Mouse (Mus musculus) hindbrain, embryonic 11.5 days (tissue): ENCODE results near the gene Fgfrl1. TPM values are rescaled to one million over a fixed set of nuclear protein-coding genes. Genes with fewer than 3 reads are reported as not detected.

ENCODE experiments used
- ATAC-seq: fragments of 200-750 bp; cut with Nextera tagmentation; 2 replicates; pipeline ENCODE4 v1.8.0; 2017; ENCODE audit warnings: mild to moderate bottlenecking, moderate TSS enrichment, moderate library complexity; ENCODE audit not compliant: low FRiP score
- DNase-seq: peaks from one replicate; pipeline ENCODE4 v3.0.0-alpha.2; 2015; ENCODE audit warnings: low spot score
- H3K27ac ChIP-seq: fragments of 300-500 bp; sonication (generic); 2 replicates; pipeline ENCODE4 v1.5.1; 2014; ENCODE audit warnings: mild to moderate bottlenecking, low read depth, low read length
- H3K27me3 ChIP-seq: fragments of 300-500 bp; sonication (generic); 2 replicates; pipeline ENCODE4 v1.6.1; 2014; ENCODE audit warnings: mild to moderate bottlenecking, low read length, moderate library complexity, mixed read lengths; ENCODE audit not compliant: control insufficient read depth, insufficient read depth
- H3K36me3 ChIP-seq: fragments of 300-500 bp; sonication (generic); 2 replicates; pipeline ENCODE4 v1.6.1; 2014; ENCODE audit warnings: mild to moderate bottlenecking, low read length, moderate library complexity, mixed read lengths; ENCODE audit not compliant: control insufficient read depth, insufficient read depth
- H3K4me1 ChIP-seq: fragments of 300-500 bp; sonication (generic); replicated peaks from 2 replicates; pipeline ENCODE4 v1.6.1; 2014; ENCODE audit warnings: low read length, mixed read lengths; ENCODE audit not compliant: control insufficient read depth, insufficient read depth
- H3K4me2 ChIP-seq: fragments of 300-500 bp; sonication (generic); replicated peaks from 2 replicates; pipeline ENCODE4 v1.6.1; 2014; ENCODE audit warnings: mild to moderate bottlenecking, low read depth, low read length
- H3K4me3 ChIP-seq: fragments of 300-500 bp; sonication (generic); 2 replicates; pipeline ENCODE4 v1.5.1; 2014; ENCODE audit warnings: low read depth, low read length
- H3K9ac ChIP-seq: fragments of 300-500 bp; sonication (generic); 2 replicates; pipeline ENCODE4 v1.6.1; 2014; ENCODE audit warnings: low read depth, low read length
- H3K9me3 ChIP-seq: fragments of 300-500 bp; sonication (generic); 2 replicates; pipeline ENCODE4 v1.6.1; 2016; ENCODE audit warnings: low read length; ENCODE audit not compliant: control insufficient read depth
- WGBS: fragments of 180-500 bp; shearing (Covaris S2); extraction: QIAGEN DNeasy Blood & Tissue Kit; methylation state at CpG from one replicate; pipeline ENCODE4 v1.1.7; 2014; 5-methylcytosine and 5-hydroxymethylcytosine counted together
- polyA plus RNA-seq: library from polyadenylated mRNA; unstranded; fragments of >200 nt; fragmentation: Nextera tagmentation; extraction: Ambion mirVana; gene quantifications from 2 replicates; pipeline ENCODE4 v1.2.1, GENCODE M21; 2014

Fgfrl1 gene
- 11.9 and 13.6 TPM in 2 replicates for polyA plus RNA-seq

GRCm38 (mm10) chr5:108692271-108692670, at the start of gene Fgfrl1:
Gene Fgfrl1 (plus strand): TSS chr5:108692382.
- no peak within 1 kb of the TSS for H3K9ac ChIP-seq
- no peak for ATAC-seq
- H3K27ac ChIP-seq, result no peak within 1 kb of the TSS
- H3K4me2 ChIP-seq, result peak within 1 kb of the TSS; percentile 33
- no peaks in the 10 kb centered on the region for H3K9me3 ChIP-seq
- H3K4me3 ChIP-seq, result 0 out of 2 replicates have a peak within 1 kb of the TSS, but pooled peaks have one; percentile 83
- no peaks in the 10 kb centered on the region for H3K36me3 ChIP-seq
- H3K4me1 ChIP-seq, result no peaks in the 10 kb centered on the region; the same call in 1 of the 2 replicates
- DNase-seq, result peak; percentile 61
- H3K27me3 ChIP-seq, result peaks cover 7% of the 10 kb centered on the region
- WGBS, result 3% methylated on average over 15 of the region's 18 CpGs

- 88% methylated on average over 2 of the region's 2 CpGs for WGBS
- no peak overlapping the region for H3K9ac ChIP-seq
These were observed 48.5 kb upstream of the Fgfrl1 start for GRCm38 (mm10) chr5:108643674-108644073.

GRCm38 (mm10) chr5:108645651-108646342, 46.4 kb upstream of the Fgfrl1 start:
- Histone ChIP-seq H3K9ac (no peak overlapping the region), H3K27me3 (no peaks in the 10 kb centered on the region), H3K9me3 (no peaks in the 10 kb centered on the region), H3K4me2 (no peak overlapping the region), H3K27ac (no peak overlapping the region), H3K36me3 (peaks cover 5% of the 10 kb centered on the region; the same call in 1 of the 2 replicates), H3K4me3 (no peak overlapping the region), H3K4me1 (no peaks in the 10 kb centered on the region)
- DNase-seq (no peak), ATAC-seq (no peak)
- WGBS, result 94% methylated on average over 9 of the region's 9 CpGs

More at GRCm38 (mm10) chr5:108643674-108644073, 48.5 kb upstream of the Fgfrl1 start:
- Histone ChIP-seq H3K9me3 (no peaks in the 10 kb centered on the region), H3K4me1 (no peaks in the 10 kb centered on the region), H3K27me3 (no peaks in the 10 kb centered on the region), H3K4me3 (no peak overlapping the region), H3K4me2 (no peak overlapping the region), H3K27ac (no peak overlapping the region), H3K36me3 (peaks cover 5% of the 10 kb centered on the region; the same call in 1 of the 2 replicates)
- DNase-seq (no peak), ATAC-seq (no peak)

GRCm38 (mm10) chr5:108646343-108646660, 45.9 kb upstream of the Fgfrl1 start:
- no peak overlapping the region for H3K4me2 ChIP-seq
- H3K27ac ChIP-seq, result no peak overlapping the region
- peaks cover 5% of the 10 kb centered on the region; the same call in 1 of the 2 replicates for H3K36me3 ChIP-seq
- H3K9ac ChIP-seq, result no peak overlapping the region
- ATAC-seq (no peak), DNase-seq (no peak)
- no peaks in the 10 kb centered on the region for H3K27me3 ChIP-seq
- H3K4me1 ChIP-seq, result no peaks in the 10 kb centered on the region
- no peak overlapping the region for H3K4me3 ChIP-seq
- H3K9me3 ChIP-seq, result no peaks in the 10 kb centered on the region
- WGBS, result 96% methylated on average over 3 of the region's 3 CpGs

- H3K9me3 ChIP-seq, result no peaks in the 10 kb centered on the region
- H3K27ac ChIP-seq, result no peak overlapping the region
- no peak for DNase-seq
- 86% methylated on average over 2 of the region's 2 CpGs for WGBS
- no peak overlapping the region for H3K9ac ChIP-seq
- ATAC-seq, result no peak
- H3K27me3 ChIP-seq, result no peaks in the 10 kb centered on the region
- H3K4me1 ChIP-seq, result no peaks in the 10 kb centered on the region
- no peak overlapping the region for H3K4me2 ChIP-seq
- H3K4me3 ChIP-seq, result no peak overlapping the region
- H3K36me3 ChIP-seq, result peaks cover 5% of the 10 kb centered on the region; the same call in 1 of the 2 replicates
These were observed 44.9 kb upstream of the Fgfrl1 start for GRCm38 (mm10) chr5:108647311-108647710.

GRCm38 (mm10) chr5:108647820-108648465, 44.2 kb upstream of the Fgfrl1 start:
- Histone ChIP-seq H3K4me2 (no peak overlapping the region), H3K36me3 (peaks cover 5% of the 10 kb centered on the region; the same call in 1 of the 2 replicates), H3K9ac (no peak overlapping the region), H3K9me3 (no peaks in the 10 kb centered on the region), H3K4me1 (no peaks in the 10 kb centered on the region), H3K27ac (no peak overlapping the region), H3K27me3 (no peaks in the 10 kb centered on the region), H3K4me3 (no peak overlapping the region)
- ATAC-seq (no peak), DNase-seq (no peak)
- 90% methylated on average over 2 of the region's 2 CpGs for WGBS

- ATAC-seq, result no peak
- no peak for DNase-seq
- no peaks in the 10 kb centered on the region for H3K27me3 ChIP-seq
- no peak overlapping the region for H3K27ac ChIP-seq
- H3K9me3 ChIP-seq, result no peaks in the 10 kb centered on the region
- H3K9ac ChIP-seq, result no peak overlapping the region
- WGBS, result 91% methylated on average over 11 of the region's 11 CpGs
- H3K4me1 ChIP-seq, result no peaks in the 10 kb centered on the region
- H3K4me3 ChIP-seq, result no peak overlapping the region
- H3K36me3 ChIP-seq, result peaks cover 8% of the 10 kb centered on the region; the same call in 1 of the 2 replicates
- no peak overlapping the region for H3K4me2 ChIP-seq
These were observed 43.1 kb upstream of the Fgfrl1 start for GRCm38 (mm10) chr5:108648937-108649576.

GRCm38 (mm10) chr5:108650341-108650740, 41.8 kb upstream of the Fgfrl1 start:
- Histone ChIP-seq H3K4me3 (no peak overlapping the region), H3K9me3 (no peaks in the 10 kb centered on the region), H3K36me3 (peaks cover 10% of the 10 kb centered on the region; the same call in 1 of the 2 replicates), H3K27ac (no peak overlapping the region), H3K4me2 (no peak overlapping the region), H3K27me3 (no peaks in the 10 kb centered on the region), H3K4me1 (no peaks in the 10 kb centered on the region), H3K9ac (no peak overlapping the region)
- WGBS, result 89% methylated on average over 7 of the region's 7 CpGs
- DNase-seq (no peak), ATAC-seq (no peak)
